Mouse (Mus musculus) CH12.LX (cell line): ENCODE data around the gene Epyc. TPM values are rescaled to one million over a fixed set of nuclear protein-coding genes. Genes with fewer than 3 reads are reported as not detected.

Source experiments
- DNase-seq: peaks from one replicate; pipeline ENCODE4 v3.0.0-alpha.2; 2013; ENCODE audit errors: extremely low read depth
- H3K27ac ChIP-seq: 2 replicates; pipeline ENCODE4 v1.5.1; 2012; ENCODE audit warnings: low read depth, mild to moderate bottlenecking, control low read depth, moderate library complexity; ENCODE audit not compliant: insufficient read depth
- H3K27me3 ChIP-seq: replicated peaks from 2 replicates; pipeline ENCODE3; 2012; ENCODE audit warnings: inconsistent platforms
- H3K36me3 ChIP-seq, 2 experiments: replicated peaks in 1 of 2; 2 replicates each; pipeline versions ENCODE3 to v1.6.1; 2012; ENCODE audit warnings: inconsistent platforms in 1 of 2, low read length in 1 of 2, mild to moderate bottlenecking in 1 of 2, mixed read lengths in 1 of 2, moderate library complexity in 1 of 2; ENCODE audit not compliant: control insufficient read depth in 1 of 2, insufficient read depth in 1 of 2
- H3K4me1 ChIP-seq, 2 experiments: 2 replicates each; pipeline ENCODE4 v1.6.1; 2012; ENCODE audit warnings: inconsistent platforms in 1 of 2, moderate library complexity in 1 of 2; ENCODE audit not compliant: insufficient read depth in 2 of 2, control insufficient read depth in 1 of 2
- H3K4me2 ChIP-seq: 2 replicates; pipeline ENCODE4 v1.6.1; 2012; ENCODE audit warnings: low read depth, mild to moderate bottlenecking, control low read depth; ENCODE audit not compliant: poor library complexity, insufficient read depth, severe bottlenecking
- H3K4me3 ChIP-seq, 3 experiments: fragments of 150-350 bp in 1 of 3; sonication (generic) in 1 of 3; replicated peaks in 1 of 3; 2 replicates each; pipeline versions ENCODE3 to v1.5.1; 2011 to 2012; ENCODE audit warnings: low read depth in 2 of 3, low read length in 2 of 3, mild to moderate bottlenecking in 2 of 3, moderate library complexity in 2 of 3, control low read depth in 1 of 3, improper control_type of control experiment in 1 of 3, inconsistent platforms in 1 of 3, mixed read lengths in 1 of 3; ENCODE audit not compliant: poor library complexity in 1 of 3
- H3K79me2 ChIP-seq: replicated peaks from 2 replicates; pipeline ENCODE4 v1.6.1; 2012; ENCODE audit warnings: mild to moderate bottlenecking, moderate library complexity; ENCODE audit not compliant: control insufficient read depth, poor library complexity, insufficient read depth, severe bottlenecking; ENCODE audit errors: extremely low read depth
- H3K9ac ChIP-seq: 2 replicates; pipeline ENCODE4 v1.6.1; 2012; ENCODE audit warnings: low read depth, mild to moderate bottlenecking, control low read depth, moderate library complexity; ENCODE audit not compliant: insufficient read depth
- H3K9me3 ChIP-seq: replicated peaks from 2 replicates; pipeline ENCODE3; 2012; ENCODE audit warnings: low read length, inconsistent platforms, mixed read lengths
- BHLHE40 ChIP-seq: IDR thresholded peaks from 2 replicates; pipeline ENCODE4 v1.6.1; 2011; ENCODE audit warnings: mild to moderate bottlenecking, low read depth, low read length, improper control_type of control experiment
- CHD1 ChIP-seq: IDR thresholded peaks from 2 replicates; pipeline ENCODE4 v1.6.1; 2012; ENCODE audit warnings: low read depth, low read length, improper control_type of control experiment, inconsistent platforms
- CTCF ChIP-seq, 2 experiments: IDR thresholded peaks in 1 of 2; conservative IDR thresholded peaks in 1 of 2; 2 replicates each; pipeline ENCODE4 v1.5.1; 2011 to 2012; ENCODE audit warnings: low read depth in 2 of 2, low read length in 2 of 2, improper control_type of control experiment in 1 of 2, inconsistent platforms in 1 of 2, mild to moderate bottlenecking in 1 of 2, moderate library complexity in 1 of 2
- E2F4 ChIP-seq: IDR thresholded peaks from 2 replicates; pipeline ENCODE4 v1.6.1; 2011; ENCODE audit warnings: low read depth, low read length, improper control_type of control experiment; ENCODE audit not compliant: insufficient replicate concordance
- ELF1 ChIP-seq: IDR thresholded peaks from 2 replicates; pipeline ENCODE4 v1.6.1; 2014; ENCODE audit warnings: low read depth, mild to moderate bottlenecking, inconsistent platforms, low read length, improper control_type of control experiment
- EP300 ChIP-seq: IDR thresholded peaks from 2 replicates; pipeline ENCODE4 v1.6.1; 2011; ENCODE audit warnings: low read length, improper control_type of control experiment
- IRF4 ChIP-seq: IDR thresholded peaks from 2 replicates; pipeline ENCODE4 v1.6.1; 2014; ENCODE audit warnings: low read depth, mild to moderate bottlenecking, inconsistent platforms, low read length, improper control_type of control experiment
- MAX ChIP-seq: IDR thresholded peaks from 2 replicates; pipeline ENCODE4 v1.6.1; 2011; ENCODE audit warnings: low read length, improper control_type of control experiment
- MAZ ChIP-seq: IDR thresholded peaks from 2 replicates; pipeline ENCODE4 v1.6.1; 2012; ENCODE audit warnings: low read depth, mild to moderate bottlenecking, inconsistent platforms, low read length, improper control_type of control experiment, moderate library complexity
- NELFE ChIP-seq: IDR thresholded peaks from 2 replicates; pipeline ENCODE4 v1.6.1; 2011; ENCODE audit warnings: low read depth, low read length, improper control_type of control experiment
- NRF1 ChIP-seq: IDR thresholded peaks from 2 replicates; pipeline ENCODE4 v1.6.1; 2014; ENCODE audit warnings: low read depth, mild to moderate bottlenecking, inconsistent platforms, low read length, improper control_type of control experiment, moderate library complexity
- POLR2AphosphoS2 ChIP-seq: IDR thresholded peaks from 2 replicates; pipeline ENCODE4 v1.6.1; 2011; ENCODE audit warnings: low read depth, low read length, improper control_type of control experiment
- RAD21 ChIP-seq: IDR thresholded peaks from 2 replicates; pipeline ENCODE4 v1.6.1; 2011; ENCODE audit warnings: low read depth, mild to moderate bottlenecking, low read length, improper control_type of control experiment, moderate library complexity
- SIN3A ChIP-seq: IDR thresholded peaks from 2 replicates; pipeline ENCODE4 v1.6.1; 2012; ENCODE audit warnings: low read length, improper control_type of control experiment, inconsistent platforms
- SMC3 ChIP-seq: IDR thresholded peaks from 2 replicates; pipeline ENCODE4 v1.6.1; 2011; ENCODE audit warnings: low read depth, low read length, improper control_type of control experiment
- TBP ChIP-seq: conservative IDR thresholded peaks from 2 replicates; pipeline ENCODE4 v1.6.1; 2011; ENCODE audit warnings: low read depth, low read length, improper control_type of control experiment
- UBTF ChIP-seq: IDR thresholded peaks from 2 replicates; pipeline ENCODE4 v1.6.1; 2012; ENCODE audit warnings: low read depth, mild to moderate bottlenecking, inconsistent platforms, low read length, improper control_type of control experiment, moderate library complexity
- ZC3H11A ChIP-seq: IDR thresholded peaks from 2 replicates; pipeline ENCODE4 v1.6.1; 2012; ENCODE audit warnings: low read depth, mild to moderate bottlenecking, inconsistent platforms, low read length, improper control_type of control experiment
- ZMIZ1 ChIP-seq: IDR thresholded peaks from 2 replicates; pipeline ENCODE4 v1.6.1; 2012; ENCODE audit warnings: low read depth, mild to moderate bottlenecking, inconsistent platforms, low read length, improper control_type of control experiment
- ZNF384 ChIP-seq: IDR thresholded peaks from 2 replicates; pipeline ENCODE4 v1.6.1; 2012; ENCODE audit warnings: low read depth, low read length, improper control_type of control experiment, inconsistent platforms
- dilution Hi-C: fragments of 300-500 bp; cut with MboI; formaldehyde crosslinking; loops from 2 replicates; pipeline ENCODE4 v1.14.3; 2020; ENCODE audit warnings: low sequenced_read_pairs; ENCODE audit not compliant: extremely low pct_unique_long_range_greater_than_20kb, extremely low pct_ligation_motif_present
- in situ Hi-C: fragments of 300-500 bp; cut with MboI; formaldehyde crosslinking; loops from 3 replicates; pipeline ENCODE4 v1.14.3; 2019; ENCODE audit warnings: low sequenced_read_pairs, low pct_ligation_motif_present, low pct_unique_long_range_greater_than_20kb, mixed read lengths
- polyA plus RNA-seq: library from polyadenylated mRNA; unstranded; fragments of >175 nt; gene quantifications from 2 replicates; pipeline ENCODE4 v1.2.1, GENCODE M21; 2012; ENCODE audit warnings: low read depth; ENCODE audit not compliant: insufficient read length
- total RNA-seq, 2 experiments: library from RNA; depleted of rRNA; stranded (reverse); fragments of 300-350 nt in 1 of 2; fragments of >200 nt in 1 of 2; gene quantifications; 2 replicates each; pipeline ENCODE4 v1.2.3; 2012 to 2014

The Epyc gene
- total and polyA plus RNA-seq, 3 experiments, result not detected

DNA sequence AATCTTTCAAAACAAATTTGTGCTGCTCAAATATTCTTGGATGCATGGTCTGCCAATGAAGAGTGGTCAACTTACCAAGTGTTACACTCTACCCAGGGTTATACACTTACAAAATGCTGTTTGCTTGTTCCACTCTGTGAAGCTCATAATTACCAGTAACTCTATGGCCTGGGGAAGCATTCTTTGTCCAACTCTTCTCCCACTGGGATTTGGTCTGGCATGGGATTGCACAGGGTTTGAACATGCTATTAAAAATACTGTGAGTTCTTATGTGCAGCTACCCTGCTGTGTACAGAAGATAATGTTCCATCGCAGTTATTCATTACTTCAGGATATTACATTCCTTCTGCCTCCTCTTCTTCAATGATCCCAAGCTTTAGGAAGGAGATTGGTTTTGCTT lies 43.3 kb downstream of the Epyc start:
- Histone ChIP-seq H3K4me1 (no peaks in the 10 kb centered on the region), H3K4me2 (no peak overlapping the region), H3K9ac (no peak overlapping the region), H3K36me3 (no peaks in the 10 kb centered on the region), H3K9me3 (no peaks in the 10 kb centered on the region), H3K79me2 (no peaks in the 10 kb centered on the region), H3K27me3 (no peaks in the 10 kb centered on the region), H3K27ac (no peak overlapping the region), H3K4me3 (no peak overlapping the region)
- dilution Hi-C loops (no loop called here), in situ Hi-C loops (loop anchor here (10.0 kb wide), 1 partner anchor 312 kb away; no protein-coding TSS in a partner anchor)
- no peak for DNase-seq
- TF ChIP-seq NELFE, result no peak
- no peak for TF ChIP-seq ZC3H11A
- TF ChIP-seq CHD1, result no peak
- TF ChIP-seq ELF1, result no peak
- no peak for TF ChIP-seq E2F4
- TF ChIP-seq ZNF384, result no peak
- TF ChIP-seq ZMIZ1, result no peak
- TF ChIP-seq EP300, result no peak
- TF ChIP-seq CTCF (conservative IDR thresholded peaks at IDR 0.05 in 1 of 2, IDR thresholded peaks at IDR 0.05 in 1 of 2; ENCODE audit: low read depth in 2 of 2, low read length in 2 of 2), result no peak
- TF ChIP-seq MAZ, result no peak
- no peak for TF ChIP-seq MAX
- TF ChIP-seq IRF4, result no peak
- no peak for TF ChIP-seq POLR2AphosphoS2
- no peak for TF ChIP-seq TBP
- TF ChIP-seq BHLHE40, result no peak

DNA sequence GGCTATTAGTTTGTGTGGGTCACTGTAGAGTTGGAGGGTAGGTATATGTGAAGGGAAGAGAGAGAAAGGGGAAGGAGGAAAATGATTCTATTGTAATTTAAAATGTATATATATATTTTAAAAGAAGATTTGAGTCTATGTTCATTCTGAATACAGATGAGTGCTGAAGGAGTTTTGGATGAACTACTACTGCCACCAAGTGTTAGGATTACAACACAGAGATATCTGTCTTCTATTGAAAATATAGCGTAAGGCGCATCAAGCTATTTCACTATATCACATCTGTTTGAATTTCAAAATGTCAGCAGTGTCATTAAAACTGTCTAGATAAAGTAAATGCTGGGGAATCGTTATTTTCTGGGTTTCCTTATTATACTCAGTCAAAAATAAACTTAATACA lies 45.6 kb downstream of the Epyc start:
- H3K27ac ChIP-seq, result no peak overlapping the region
- in situ Hi-C loops (loop anchor here (10.0 kb wide), 1 partner anchor 315 kb away; no protein-coding TSS in a partner anchor), dilution Hi-C loops (no loop called here)
- no peaks in the 10 kb centered on the region for H3K27me3 ChIP-seq
- no peaks in the 10 kb centered on the region for H3K4me1 ChIP-seq
- TF ChIP-seq RAD21 (peak; percentile 61), CTCF (conservative IDR thresholded peaks at IDR 0.05 in 1 of 2, IDR thresholded peaks at IDR 0.05 in 1 of 2; ENCODE audit: low read depth in 2 of 2, low read length in 2 of 2) (peak in 1 of 2 experiments; percentile 57; a peak in 2 of 4 replicates), UBTF (no peak), IRF4 (no peak), NRF1 (no peak), SIN3A (no peak), ZMIZ1 (no peak), SMC3 (peak; percentile 26; the same call in 1 of the 2 replicates)
- H3K9ac ChIP-seq, result no peak overlapping the region
- H3K9me3 ChIP-seq, result no peaks in the 10 kb centered on the region
- no peaks in the 10 kb centered on the region for H3K36me3 ChIP-seq
- peak; percentile 10 for DNase-seq
- no peak overlapping the region for H3K4me2 ChIP-seq
- H3K79me2 ChIP-seq, result no peaks in the 10 kb centered on the region
- no peak overlapping the region for H3K4me3 ChIP-seq
